Mouse (Mus musculus) 416B (cell line): ENCODE data around the gene Spon2.

ENCODE experiments used
- DNase-seq: peaks from one replicate; pipeline ENCODE4 v3.0.0; 2011; ENCODE audit warnings: low read depth

Spon2 gene

DNA sequence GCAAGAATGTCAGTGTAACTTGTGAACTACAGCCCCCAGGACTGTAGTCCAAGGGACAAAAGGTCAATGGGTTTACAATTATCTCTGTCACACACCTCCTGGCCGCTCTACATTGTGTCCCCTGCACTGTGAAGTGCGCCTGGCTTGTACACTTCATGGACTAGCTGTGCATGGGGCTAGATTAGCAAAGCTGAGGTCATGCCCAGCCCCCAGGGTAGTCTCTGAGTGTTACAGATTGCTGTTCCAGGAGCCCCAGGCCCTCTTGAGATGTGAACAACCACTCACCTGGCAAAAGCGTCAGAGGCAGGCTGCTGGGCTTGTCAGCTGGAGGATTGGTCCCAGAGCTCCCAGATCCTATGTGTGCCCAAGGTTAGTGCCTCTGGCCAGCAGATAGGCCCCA is 592 bp downstream of the Spon2 start:
- no peak for DNase-seq

DNA sequence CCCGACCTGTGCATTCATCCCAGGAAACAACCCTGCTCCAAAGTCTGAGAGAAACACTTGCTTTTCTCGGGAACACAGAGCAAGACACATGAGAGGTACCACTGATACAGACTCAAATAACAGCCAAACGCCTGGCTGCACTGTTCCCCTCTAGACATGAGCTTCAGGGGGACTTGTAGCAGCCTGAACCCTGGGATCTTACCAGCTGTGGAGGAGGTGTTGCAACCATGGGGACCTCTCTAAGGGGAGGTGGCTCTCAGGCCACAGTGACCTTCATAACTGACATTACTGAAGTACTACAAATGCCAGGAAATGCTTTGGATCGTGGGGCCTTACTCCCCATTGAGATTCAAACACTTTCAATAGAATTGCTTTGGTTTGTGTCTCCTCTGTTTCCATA is 3.5 kb downstream of the Spon2 start:
- DNase-seq: no peak

- DNase-seq: no peak
These were observed 7.0 kb downstream of the Spon2 start for GRCm38 (mm10) chr5:33211254-33211653.

DNA sequence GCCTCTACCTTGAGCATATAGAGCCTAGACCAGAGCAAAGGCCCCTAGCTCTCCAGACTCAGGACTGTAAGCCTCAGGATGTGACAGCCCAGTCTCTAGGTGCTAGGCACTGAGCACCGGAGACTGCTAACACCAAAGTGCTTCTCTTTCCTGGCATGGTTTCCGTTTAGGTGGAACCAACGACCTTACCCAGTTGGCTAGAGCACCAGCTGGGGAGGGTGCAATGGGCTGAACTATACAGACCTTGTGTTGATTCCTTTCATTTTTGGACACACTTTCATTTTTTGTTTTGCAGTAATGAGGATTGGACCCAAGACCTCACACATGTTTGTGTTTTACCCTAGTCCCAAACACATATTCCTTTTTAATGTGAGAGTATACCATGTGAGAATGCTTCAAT is 7.7 kb downstream of the Spon2 start:
- no peak for DNase-seq

GRCm38 (mm10) chr5:33208533-33209245 is 9.6 kb downstream of the Spon2 start:
- DNase-seq: no peak

DNA sequence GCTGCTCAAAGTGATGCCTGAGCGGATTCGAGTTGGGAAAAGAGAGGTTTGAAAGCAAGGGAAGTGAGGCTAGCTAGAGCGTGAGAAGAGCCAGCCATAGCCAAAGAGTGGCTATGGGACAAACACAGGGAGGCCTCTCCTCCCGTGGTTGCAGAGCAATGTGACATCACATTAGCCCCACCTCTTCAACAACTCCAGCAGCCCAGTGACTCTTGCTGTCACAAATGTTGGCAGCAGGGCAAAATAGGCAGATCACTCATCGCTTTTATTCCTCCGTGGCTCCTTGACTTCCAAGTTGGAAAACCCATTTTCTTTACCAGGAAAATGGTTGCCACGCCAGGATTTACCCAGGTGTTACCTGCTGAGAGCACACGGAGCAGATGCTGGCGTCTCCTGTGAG is 11.1 kb downstream of the Spon2 start:
- DNase-seq: no peak

- DNase-seq: no peak
These were observed 11.9 kb downstream of the Spon2 start for GRCm38 (mm10) chr5:33206328-33206727.

DNA sequence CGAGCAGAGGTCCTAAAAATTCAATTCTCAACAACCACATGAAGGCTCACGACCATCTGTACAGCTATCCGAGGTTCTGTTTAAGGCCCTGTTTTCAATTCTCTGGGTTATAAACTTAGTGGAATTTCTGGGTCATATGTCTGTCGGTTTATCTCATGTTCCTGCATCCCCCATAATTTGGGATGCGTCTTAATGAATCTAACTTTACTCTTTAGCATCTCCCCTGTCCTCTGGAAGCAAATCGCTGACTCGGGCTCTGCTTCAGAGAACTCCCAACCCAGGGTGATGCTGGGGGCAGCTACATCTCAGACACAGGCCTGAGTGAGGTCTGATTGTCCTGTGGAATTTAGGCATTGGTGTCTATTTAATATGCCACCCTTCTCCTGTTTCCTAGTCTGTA is 14.0 kb downstream of the Spon2 start:
- no peak for DNase-seq

- peak; percentile 86 for DNase-seq
These were observed 14.5 kb downstream of the Spon2 start for GRCm38 (mm10) chr5:33203691-33204242.

DNA sequence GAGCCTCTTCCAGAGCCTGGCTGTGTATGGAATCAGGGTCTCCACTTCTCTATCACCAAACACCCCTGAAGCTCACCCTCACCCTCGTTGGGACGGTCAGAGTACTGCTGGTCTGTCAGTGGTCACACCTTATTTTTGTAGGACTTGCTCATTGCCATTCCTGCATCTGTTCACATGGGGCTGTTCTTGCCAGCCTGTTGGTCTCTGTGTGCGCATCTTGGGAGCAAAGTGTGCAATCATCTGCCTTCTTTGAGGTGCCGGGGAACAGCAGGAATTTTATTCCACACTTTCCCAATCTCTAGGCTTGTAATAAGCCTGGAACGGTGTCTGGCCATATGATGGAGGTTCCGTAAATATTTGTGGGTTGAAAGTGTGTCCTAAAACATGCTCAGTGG is 15.1 kb downstream of the Spon2 start:
- no peak for DNase-seq

DNA sequence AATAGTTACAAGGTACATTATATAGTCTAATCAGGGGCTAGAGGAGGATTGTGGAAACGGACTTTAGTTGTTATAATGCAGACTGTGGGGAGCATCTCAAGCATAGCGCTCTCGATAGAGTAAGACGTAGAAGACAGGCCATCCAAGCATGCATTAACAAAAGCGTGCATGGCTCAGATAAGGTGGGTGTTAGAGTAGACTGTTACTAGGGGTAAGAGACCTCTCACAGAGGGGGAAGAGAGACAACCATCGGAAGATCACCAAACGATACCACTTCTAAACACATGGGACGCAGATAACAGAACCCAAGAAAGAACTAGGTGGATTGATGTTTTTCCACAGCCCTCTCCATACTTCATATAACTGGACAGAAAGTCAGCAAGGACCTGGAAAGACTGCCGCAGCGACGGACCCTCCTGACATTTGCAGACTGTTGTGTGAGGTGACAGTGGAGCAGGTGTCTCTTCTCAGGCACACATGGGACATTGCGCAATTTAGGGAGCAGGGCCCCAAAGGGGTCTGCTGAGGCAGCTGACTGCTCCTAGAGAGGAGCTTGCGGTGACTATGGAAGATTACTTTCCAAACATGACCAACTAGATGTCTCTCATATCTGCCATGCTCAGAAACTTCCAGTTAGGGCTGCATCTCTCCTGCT is 15.6 kb downstream of the Spon2 start:
- no peak for DNase-seq

- no peak for DNase-seq
These were observed 16.6 kb downstream of the Spon2 start for GRCm38 (mm10) chr5:33201697-33202096.

DNA sequence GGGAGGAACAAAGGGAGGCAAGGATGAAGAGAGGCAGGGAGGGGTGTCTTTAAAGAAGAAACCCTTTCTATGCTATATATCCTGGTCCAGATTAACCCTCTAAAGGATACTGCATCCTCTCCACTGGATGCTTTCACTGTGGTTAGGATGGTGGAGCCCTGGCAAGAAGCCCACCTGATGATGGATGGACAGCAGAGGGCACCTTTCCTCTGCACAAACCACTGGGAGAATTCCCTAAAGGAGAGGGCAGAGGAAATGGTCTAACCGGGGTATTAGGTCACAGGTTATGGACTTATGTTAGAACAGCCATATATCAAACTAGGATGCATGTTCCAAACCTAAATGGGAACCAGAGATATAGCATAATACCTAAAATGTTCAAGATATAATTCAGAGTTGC is 18.2 kb downstream of the Spon2 start:
- DNase-seq: no peak

GRCm38 (mm10) chr5:33195246-33195852 is 22.9 kb downstream of the Spon2 start:
- DNase-seq: no peak

GRCm38 (mm10) chr5:33193567-33193966 is 24.7 kb downstream of the Spon2 start:
- DNase-seq: peak; percentile 33
